Mouse (Mus musculus): ENCODE measurements at regions not wholly inside any gene's neighbourhood (a gene's known extent, or its start where the extent isn't known, plus 50 kb on each side); places are given as distances from the start of the nearest gene placed in this dataset.

DNA sequence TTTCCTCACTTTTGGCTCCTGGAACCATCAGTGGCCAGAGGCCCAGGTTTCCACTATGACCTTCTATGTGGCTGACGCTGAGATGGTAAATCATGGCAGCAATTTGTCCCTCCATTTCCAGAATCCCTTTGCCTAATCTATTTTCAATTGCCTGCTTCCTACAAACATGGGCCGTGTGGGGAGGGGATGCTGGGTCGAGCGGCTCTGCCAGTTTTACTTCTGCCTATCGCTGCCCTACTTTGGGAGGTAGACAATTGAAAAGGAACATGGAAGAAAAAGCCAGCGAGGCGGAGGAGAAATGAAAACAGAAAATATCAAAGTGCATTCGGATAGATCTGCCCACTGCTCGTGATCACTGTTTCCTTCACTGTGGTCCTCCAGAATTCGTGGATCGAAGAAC lies 123.3 kb upstream of the Nrp1 start:
- Histone ChIP-seq H3K9ac (ENCODE audit: low read depth, low read length) (no peak overlapping the region), H3K4me3 (ENCODE audit: low read length) (no peak overlapping the region), H3K4me2 (ENCODE audit: low read length) (no peak overlapping the region), H3K27me3 (replicated peaks; ENCODE audit: control insufficient read depth, insufficient read depth, low read length) (no peaks in the 10 kb centered on the region), H3K36me3 (ENCODE audit: control insufficient read depth, insufficient read depth, low read length) (no peaks in the 10 kb centered on the region), H3K4me1 (ENCODE audit: control insufficient read depth, insufficient read depth, low read depth, low read length) (no peaks in the 10 kb centered on the region), H3K9me3 (ENCODE audit: control insufficient read depth, low read length) (no peaks in the 10 kb centered on the region), H3K27ac (ENCODE audit: low read depth, low read length) (no peak overlapping the region)
- WGBS: 85% methylated on average over 11 of the region's 11 CpGs
- no peak for ATAC-seq

DNA sequence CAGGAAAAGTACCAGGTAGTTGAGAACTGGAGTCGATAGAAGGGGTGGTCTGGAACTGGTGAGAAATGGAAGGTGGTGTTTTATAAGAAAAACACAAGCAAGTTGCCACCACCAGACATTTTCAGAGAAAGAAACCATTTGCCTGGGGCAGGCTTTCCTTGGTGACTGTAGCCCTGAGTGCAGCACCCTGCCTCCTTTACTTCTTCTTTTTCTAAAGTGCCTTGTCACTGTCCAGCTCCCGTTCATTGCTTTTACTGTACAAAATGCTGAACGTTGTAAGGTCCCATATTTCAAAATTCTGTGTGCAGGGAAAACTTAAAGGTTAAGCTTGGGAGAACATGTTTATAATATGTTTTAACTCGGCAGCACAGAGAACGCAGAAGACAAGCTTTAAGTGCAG lies 122.9 kb upstream of the Nrp1 start:
- WGBS: 82% methylated on average over 5 of the region's 5 CpGs
- ATAC-seq: no peak

DNA sequence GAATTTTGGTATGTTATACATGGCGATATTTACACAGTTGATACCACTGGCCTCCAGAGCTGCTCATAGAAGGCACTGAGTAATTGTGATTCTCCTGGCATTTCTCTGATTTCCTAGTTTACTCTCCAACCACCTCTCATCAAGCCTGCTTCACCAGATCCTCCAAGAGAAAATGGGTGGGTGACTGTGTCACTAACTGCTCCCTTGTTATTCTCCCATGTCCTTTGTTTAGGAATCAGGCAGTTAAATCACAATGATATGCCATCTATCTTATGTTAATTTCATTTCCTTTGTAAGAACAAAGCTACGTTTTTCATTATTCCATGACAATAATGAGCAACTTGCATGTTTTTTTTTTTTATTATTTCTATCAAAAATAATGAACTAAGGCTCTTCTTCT lies 122.3 kb upstream of the Nrp1 start:
- Histone ChIP-seq H3K9ac (ENCODE audit: low read depth, low read length) (no peak overlapping the region), H3K36me3 (ENCODE audit: control insufficient read depth, insufficient read depth, low read length) (no peaks in the 10 kb centered on the region), H3K4me1 (ENCODE audit: control insufficient read depth, insufficient read depth, low read depth, low read length) (no peaks in the 10 kb centered on the region), H3K27me3 (replicated peaks; ENCODE audit: control insufficient read depth, insufficient read depth, low read length) (no peaks in the 10 kb centered on the region), H3K4me3 (ENCODE audit: low read length) (no peak overlapping the region), H3K27ac (ENCODE audit: low read depth, low read length) (no peak overlapping the region), H3K9me3 (ENCODE audit: control insufficient read depth, low read length) (no peaks in the 10 kb centered on the region), H3K4me2 (ENCODE audit: low read length) (no peak overlapping the region)
- 77% methylated on average over 2 of the region's 2 CpGs for WGBS
- no peak for ATAC-seq

More for the DNA sequence above, 122.9 kb upstream of the Nrp1 start:
- Histone ChIP-seq H3K27ac (ENCODE audit: low read depth, low read length) (no peak overlapping the region), H3K36me3 (ENCODE audit: control insufficient read depth, insufficient read depth, low read length) (no peaks in the 10 kb centered on the region), H3K4me2 (ENCODE audit: low read length) (no peak overlapping the region), H3K4me3 (ENCODE audit: low read length) (no peak overlapping the region), H3K27me3 (replicated peaks; ENCODE audit: control insufficient read depth, insufficient read depth, low read length) (no peaks in the 10 kb centered on the region), H3K9me3 (ENCODE audit: control insufficient read depth, low read length) (no peaks in the 10 kb centered on the region), H3K9ac (ENCODE audit: low read depth, low read length) (no peak overlapping the region), H3K4me1 (ENCODE audit: control insufficient read depth, insufficient read depth, low read depth, low read length) (no peaks in the 10 kb centered on the region)

DNA sequence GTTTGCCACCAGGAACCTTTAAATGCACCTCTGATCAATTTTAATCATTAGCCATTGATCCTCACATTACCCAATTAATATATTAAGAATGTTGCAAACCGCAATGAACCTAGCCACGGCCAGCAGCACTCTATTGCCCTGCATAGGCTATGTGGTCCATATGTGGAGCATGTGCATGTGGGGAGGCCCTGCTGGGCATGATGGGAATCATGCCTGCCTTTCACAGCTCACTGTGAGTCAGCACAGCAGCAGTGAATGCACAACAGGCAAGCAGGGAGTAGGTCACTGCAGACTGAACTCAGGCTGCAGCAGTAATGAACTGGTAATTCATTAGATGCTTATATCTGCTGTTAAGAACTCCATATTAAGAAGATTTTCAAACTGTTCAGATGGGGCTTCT lies 119.5 kb upstream of the Nrp1 start:
- Histone ChIP-seq H3K27me3 (replicated peaks; ENCODE audit: control insufficient read depth, insufficient read depth, low read length) (no peaks in the 10 kb centered on the region), H3K9ac (ENCODE audit: low read depth, low read length) (no peak overlapping the region), H3K4me1 (ENCODE audit: control insufficient read depth, insufficient read depth, low read depth, low read length) (no peaks in the 10 kb centered on the region), H3K4me2 (ENCODE audit: low read length) (no peak overlapping the region), H3K27ac (ENCODE audit: low read depth, low read length) (no peak overlapping the region), H3K36me3 (ENCODE audit: control insufficient read depth, insufficient read depth, low read length) (no peaks in the 10 kb centered on the region), H3K9me3 (ENCODE audit: control insufficient read depth, low read length) (no peaks in the 10 kb centered on the region), H3K4me3 (ENCODE audit: low read length) (no peak overlapping the region)
- 85% methylated on average over 2 of the region's 2 CpGs for WGBS
- ATAC-seq: no peak

DNA sequence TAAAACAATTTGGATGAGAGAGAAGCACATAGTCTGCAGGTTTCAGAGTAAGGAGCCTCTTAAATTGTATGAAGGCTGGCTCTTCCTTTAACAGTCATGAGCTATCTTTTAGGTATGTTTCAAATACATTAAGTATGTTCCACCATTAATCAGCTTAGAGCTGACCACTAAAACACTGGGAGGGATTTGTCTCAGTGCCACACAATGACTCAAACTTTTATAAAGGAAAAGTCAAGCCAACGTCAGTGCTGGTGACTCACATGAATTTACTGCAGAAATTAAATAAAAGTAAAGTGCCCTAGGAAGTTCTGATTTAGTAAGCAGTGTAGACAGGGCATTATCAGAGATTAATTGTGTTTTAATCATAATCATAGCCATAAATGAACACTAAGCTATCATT lies 118.6 kb upstream of the Nrp1 start:
- H3K9ac ChIP-seq (ENCODE audit: low read depth, low read length): no peak overlapping the region
- ATAC-seq: no peak
- H3K27me3 ChIP-seq (replicated peaks; ENCODE audit: control insufficient read depth, insufficient read depth, low read length): no peaks in the 10 kb centered on the region
- WGBS: 67% methylated on average over 1 of the region's 1 CpGs
- H3K4me3 ChIP-seq (ENCODE audit: low read length): no peak overlapping the region
- no peaks in the 10 kb centered on the region for H3K4me1 ChIP-seq (ENCODE audit: control insufficient read depth, insufficient read depth, low read depth, low read length)
- no peaks in the 10 kb centered on the region for H3K36me3 ChIP-seq (ENCODE audit: control insufficient read depth, insufficient read depth, low read length)
- no peaks in the 10 kb centered on the region for H3K9me3 ChIP-seq (ENCODE audit: control insufficient read depth, low read length)
- H3K4me2 ChIP-seq (ENCODE audit: low read length): no peak overlapping the region
- H3K27ac ChIP-seq (ENCODE audit: low read depth, low read length): no peak overlapping the region

DNA sequence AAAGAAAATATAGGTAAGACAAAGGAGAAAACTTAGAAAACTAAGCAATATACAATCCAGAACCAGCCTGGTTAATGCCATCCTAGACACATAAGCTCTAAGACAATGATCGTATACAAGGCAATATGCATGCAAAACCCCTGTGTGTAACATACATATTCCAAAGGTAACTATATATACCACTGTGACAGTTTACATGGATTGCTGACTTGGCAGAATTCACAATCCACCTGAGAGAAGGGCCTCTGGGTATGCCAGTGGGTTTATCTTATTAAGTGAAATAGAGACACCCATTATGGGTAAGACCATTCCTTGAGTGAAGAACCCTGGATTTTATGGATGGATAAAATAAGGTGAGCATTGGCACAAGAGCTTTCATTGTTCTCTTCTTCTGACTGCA lies 117.2 kb upstream of the Nrp1 start:
- H3K9me3 ChIP-seq (ENCODE audit: control insufficient read depth, low read length): no peaks in the 10 kb centered on the region
- no peaks in the 10 kb centered on the region for H3K4me1 ChIP-seq (ENCODE audit: control insufficient read depth, insufficient read depth, low read depth, low read length)
- H3K9ac ChIP-seq (ENCODE audit: low read depth, low read length): no peak overlapping the region
- 98% methylated on average over 1 of the region's 1 CpGs for WGBS
- no peak overlapping the region for H3K4me2 ChIP-seq (ENCODE audit: low read length)
- no peaks in the 10 kb centered on the region for H3K27me3 ChIP-seq (replicated peaks; ENCODE audit: control insufficient read depth, insufficient read depth, low read length)
- no peak overlapping the region for H3K4me3 ChIP-seq (ENCODE audit: low read length)
- no peaks in the 10 kb centered on the region for H3K36me3 ChIP-seq (ENCODE audit: control insufficient read depth, insufficient read depth, low read length)
- ATAC-seq: no peak
- no peak overlapping the region for H3K27ac ChIP-seq (ENCODE audit: low read depth, low read length)

DNA sequence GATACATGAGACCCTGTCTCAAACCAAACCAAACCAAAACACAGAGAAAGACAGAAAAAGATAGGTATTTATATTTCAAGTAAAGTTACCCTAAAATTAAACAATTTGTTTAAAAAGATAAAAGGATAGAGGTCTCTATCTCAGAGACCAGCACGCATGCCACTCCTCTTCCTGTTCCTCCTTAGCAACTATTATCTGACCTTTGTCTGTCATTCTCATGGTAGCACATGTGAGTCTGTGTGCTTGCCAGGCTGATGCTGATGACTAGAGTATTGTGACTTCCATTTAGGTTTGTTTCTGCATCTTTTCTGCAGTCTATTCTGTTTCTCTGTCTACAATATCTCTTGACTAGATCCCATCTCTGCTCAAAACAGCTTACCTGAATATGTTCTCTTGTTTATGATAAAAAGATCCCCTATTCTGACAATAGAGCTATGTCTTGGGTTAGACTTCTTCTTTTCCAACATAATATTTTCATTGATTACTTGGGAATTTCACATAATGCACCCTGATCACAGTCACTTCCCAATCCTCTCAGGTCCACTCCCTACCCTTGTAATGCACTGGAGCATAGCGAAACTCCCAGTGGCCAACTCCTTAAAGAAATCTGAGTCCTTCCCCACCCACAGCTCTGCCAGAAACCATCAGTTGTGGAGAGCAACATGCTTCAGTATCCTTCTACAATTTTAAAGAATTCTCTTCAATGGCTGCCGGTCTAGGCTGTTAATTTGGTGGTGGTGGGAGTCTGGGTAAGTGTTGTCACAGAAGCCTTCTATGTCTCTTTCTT lies 115.7 kb upstream of the Nrp1 start:
- H3K4me3 ChIP-seq (ENCODE audit: low read length): no peak overlapping the region
- no peak for ATAC-seq
- 97% methylated on average over 3 of the region's 3 CpGs for WGBS

DNA sequence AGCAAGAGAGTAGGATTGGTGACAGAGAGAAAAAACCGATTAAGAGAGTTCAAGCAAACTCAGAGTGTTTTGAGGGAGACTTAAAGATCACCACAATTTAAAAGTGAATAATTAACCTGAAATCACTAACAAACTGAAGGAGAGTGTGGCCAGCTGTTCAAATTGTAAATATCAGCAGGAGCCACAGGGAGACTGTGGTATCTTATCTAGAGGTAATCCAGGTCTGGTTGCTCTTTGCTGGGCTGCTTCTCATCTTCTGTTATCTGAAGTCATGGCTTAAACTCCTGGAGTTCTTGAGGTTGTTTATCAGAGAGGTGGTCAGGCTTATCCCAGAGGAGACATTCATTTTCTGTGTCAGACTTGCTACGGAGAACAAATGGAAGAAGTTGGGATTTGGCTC lies 106.7 kb upstream of the Nrp1 start:
- WGBS: 70% methylated on average over 2 of the region's 2 CpGs
- H3K27me3 ChIP-seq (replicated peaks; ENCODE audit: control insufficient read depth, insufficient read depth, low read length): no peaks in the 10 kb centered on the region
- H3K4me1 ChIP-seq (ENCODE audit: control insufficient read depth, insufficient read depth, low read depth, low read length): no peaks in the 10 kb centered on the region
- no peak overlapping the region for H3K4me3 ChIP-seq (ENCODE audit: low read length)
- no peak overlapping the region for H3K4me2 ChIP-seq (ENCODE audit: low read length)
- no peaks in the 10 kb centered on the region for H3K9me3 ChIP-seq (ENCODE audit: control insufficient read depth, low read length)
- H3K36me3 ChIP-seq (ENCODE audit: control insufficient read depth, insufficient read depth, low read length): no peaks in the 10 kb centered on the region
- no peak overlapping the region for H3K27ac ChIP-seq (ENCODE audit: low read depth, low read length)
- no peak overlapping the region for H3K9ac ChIP-seq (ENCODE audit: low read depth, low read length)
- no peak for ATAC-seq

More for the DNA sequence above, 115.7 kb upstream of the Nrp1 start:
- H3K4me1 ChIP-seq (ENCODE audit: control insufficient read depth, insufficient read depth, low read depth, low read length): no peaks in the 10 kb centered on the region
- no peak overlapping the region for H3K4me2 ChIP-seq (ENCODE audit: low read length)
- no peak overlapping the region for H3K9ac ChIP-seq (ENCODE audit: low read depth, low read length)
- no peaks in the 10 kb centered on the region for H3K36me3 ChIP-seq (ENCODE audit: control insufficient read depth, insufficient read depth, low read length)
- no peak overlapping the region for H3K27ac ChIP-seq (ENCODE audit: low read depth, low read length)
- H3K9me3 ChIP-seq (ENCODE audit: control insufficient read depth, low read length): no peaks in the 10 kb centered on the region
- no peaks in the 10 kb centered on the region for H3K27me3 ChIP-seq (replicated peaks; ENCODE audit: control insufficient read depth, insufficient read depth, low read length)

DNA sequence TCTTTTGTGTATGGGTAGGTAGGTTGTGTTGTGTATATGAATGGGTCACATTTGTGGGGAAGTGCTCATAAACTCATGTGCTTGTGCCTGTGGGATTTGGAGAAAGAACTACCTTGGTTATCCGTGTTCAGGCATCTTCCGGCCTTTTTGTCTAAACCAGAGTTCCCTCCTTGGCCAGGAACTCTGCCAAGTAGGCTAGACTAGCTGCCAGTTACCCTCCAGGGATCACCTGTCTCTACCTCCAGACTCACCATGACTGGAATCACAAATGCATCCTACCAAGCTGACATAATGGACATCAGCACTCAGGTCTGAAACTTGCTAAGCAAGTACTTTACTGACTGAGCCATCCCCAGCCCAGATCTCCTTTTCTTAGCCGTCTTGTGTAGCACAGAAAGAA lies 97.6 kb upstream of the Nrp1 start:
- H3K9ac ChIP-seq (ENCODE audit: low read depth, low read length): no peak overlapping the region
- no peak overlapping the region for H3K4me2 ChIP-seq (ENCODE audit: low read length)
- 75% methylated on average over 3 of the region's 3 CpGs for WGBS

More for the DNA sequence above, 97.6 kb upstream of the Nrp1 start:
- H3K27me3 ChIP-seq (replicated peaks; ENCODE audit: control insufficient read depth, insufficient read depth, low read length): no peaks in the 10 kb centered on the region
- H3K36me3 ChIP-seq (ENCODE audit: control insufficient read depth, insufficient read depth, low read length): no peaks in the 10 kb centered on the region
- H3K4me3 ChIP-seq (ENCODE audit: low read length): no peak overlapping the region
- H3K4me1 ChIP-seq (ENCODE audit: control insufficient read depth, insufficient read depth, low read depth, low read length): no peaks in the 10 kb centered on the region
- no peak for ATAC-seq
- H3K27ac ChIP-seq (ENCODE audit: low read depth, low read length): no peak overlapping the region
- no peaks in the 10 kb centered on the region for H3K9me3 ChIP-seq (ENCODE audit: control insufficient read depth, low read length)

Measured in hindbrain, embryonic 16.5 days (tissue).